Mouse (Mus musculus): ENCODE measurements around the gene Lrrc32. TPM values are rescaled to one million over a fixed set of nuclear protein-coding genes. Genes with fewer than 3 reads are reported as not detected.
A peak's percentile ranks its signal among the peaks of the same experiment; 100 is the strongest.

Lrrc32 gene
- total RNA-seq, 2 experiments from 2014 or later = 3.7 to 4.6 TPM

DNA sequence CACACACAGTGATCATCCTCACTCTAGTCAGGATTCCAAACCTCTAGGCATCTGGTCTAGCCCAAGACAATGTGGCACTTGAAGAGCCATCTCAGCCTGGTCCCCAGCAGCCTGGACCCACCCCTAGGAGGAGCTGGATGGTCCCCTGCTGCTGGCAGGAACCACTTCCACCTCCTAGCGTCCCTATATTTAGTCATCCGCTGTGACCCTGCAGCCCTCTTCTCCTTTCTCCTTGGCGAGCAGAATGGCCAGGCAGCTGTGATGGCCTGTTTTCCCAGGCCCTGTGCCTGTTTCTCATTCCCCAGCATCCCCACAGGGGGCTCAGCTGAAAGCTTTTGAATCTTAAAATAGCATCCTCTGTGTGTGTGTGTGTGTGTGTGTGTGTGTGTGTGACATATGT lies 59.8 kb downstream of the Lrrc32 start:
- TF ChIP-seq CTCF (IDR thresholded peaks at IDR 0.05) = no peak

GRCm38 (mm10) chr7:98550596-98550995 lies 61.5 kb downstream of the Lrrc32 start:
- Histone ChIP-seq H3K27ac (peak overlapping the region; percentile 68; the same call in 1 of the 2 replicates), H3K4me3 (no peak overlapping the region)
- TF ChIP-seq CTCF (IDR thresholded peaks at IDR 0.05) = no peak
- DNase-seq = peak; percentile 31
- intact Hi-C loops (cut with DNase I) = no loop called here

More for the DNA sequence above, 59.8 kb downstream of the Lrrc32 start:
- Histone ChIP-seq H3K4me3 (no peak overlapping the region), H3K27ac (peak overlapping the region; percentile 68)
- DNase-seq = peak; percentile 49
- intact Hi-C loops (cut with DNase I) = no loop called here

- H3K4me3 ChIP-seq = no peak overlapping the region
- intact Hi-C loops (cut with DNase I) = no loop called here
- peak overlapping the region; percentile 46; the same call in 1 of the 2 replicates for H3K27ac ChIP-seq
- DNase-seq = no peak
- no peak for TF ChIP-seq CTCF (IDR thresholded peaks at IDR 0.05)
Observed at GRCm38 (mm10) chr7:98551041-98551440, 62.0 kb downstream of the Lrrc32 start.

Other genes starting within 250 kb of the Lrrc32 start
- gene Acer3, start 168.1 kb upstream of the Lrrc32 start, total RNA-seq (2021) = 1 to 10 TPM; 4.0 to 5.3 TPM
- 1 to 10 TPM; 1.1 to 2.2 TPM for gene Tsku, start 128.0 kb upstream of the Lrrc32 start, total RNA-seq (2021)
- gene Gucy2d, start 48.9 kb upstream of the Lrrc32 start, total RNA-seq (2021) = under 1 TPM in 1 of 2 experiments, not detected in 1; 0.25 TPM
- gene Emsy, start 167.5 kb downstream of the Lrrc32 start, total RNA-seq (2021) = 10 to 100 TPM; 19.7 to 22.3 TPM
- gene Thap12, start 213.8 kb downstream of the Lrrc32 start, total RNA-seq (2021) = 100 to 1,000 TPM; 118 to 136 TPM

Data from gastrocnemius, adult 2 months (tissue).